In the genomic region with DNA sequence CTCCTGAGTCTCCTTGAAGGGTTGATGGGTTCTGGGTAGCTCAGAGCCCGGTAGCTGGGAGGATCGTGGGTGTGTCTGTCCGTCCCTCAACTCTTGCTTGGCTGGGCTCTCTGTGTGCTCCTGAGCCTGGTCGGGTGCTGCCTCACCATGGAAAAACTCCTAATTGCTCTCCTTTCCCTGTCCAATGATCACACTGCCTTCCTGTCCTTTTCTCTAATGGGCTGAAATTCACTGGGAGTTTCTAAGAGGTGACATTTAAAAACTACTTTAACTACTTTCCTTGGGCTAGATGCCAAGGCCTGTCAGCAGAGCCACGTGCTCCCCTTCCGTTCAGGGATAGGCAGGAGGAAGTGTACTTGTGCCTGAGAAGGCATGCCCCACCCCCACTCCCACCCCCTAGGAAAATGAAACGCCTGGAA, we compare ENCODE assay signal across 8 mouse cellular contexts. TPM values are rescaled to one million over a fixed set of nuclear protein-coding genes. Genes with fewer than 3 reads are reported as not detected.
DNase-seq lines count a peak whose midpoint lies in the region; TF ChIP-seq lines count a peak whose summit lies in the region.

No protein-coding gene starts in this region.

- no peaks in the 10 kb centered on the region for H3K36me3 ChIP-seq in ES-Bruce4 (ENCODE audit: control insufficient read depth, insufficient read depth, low read length, poor library complexity, severe bottlenecking)
- H3K36me3 ChIP-seq in heart, embryonic 10.5 days = no peaks in the 10 kb centered on the region

- peak overlapping the region; percentile 63 for H3K9ac ChIP-seq in ES-Bruce4 (ENCODE audit: low read depth, poor library complexity, severe bottlenecking)

- 0 out of 2 replicates have a peak, but pooled peaks have one; percentile 24 for TF ChIP-seq EP300 in ES-Bruce4 (IDR thresholded peaks at IDR 0.05; ENCODE audit: insufficient read depth, low read depth, low read length)

- H3K4me3 ChIP-seq in ES-Bruce4 (ENCODE audit: low read depth, low read length) = peak overlapping the region; percentile 8; the same call in 1 of the 2 replicates
- H3K4me3 ChIP-seq in heart, embryonic 10.5 days = 0 out of 2 replicates have a peak overlapping the region, but pooled peaks have one; percentile 74

- peaks cover 3% of the 10 kb centered on the region for H3K4me1 ChIP-seq in ES-Bruce4 (ENCODE audit: control insufficient read depth, insufficient read depth, low read length)
- H3K4me1 ChIP-seq in heart, embryonic 10.5 days = peaks cover 36% of the 10 kb centered on the region

- no peak for TF ChIP-seq CTCF in ES-Bruce4 (IDR thresholded peaks at IDR 0.05; ENCODE audit: low read depth, low read length)

- WGBS in heart, embryonic 10.5 days = 21% methylated on average over 7 of the region's 7 CpGs

- no peak for TF ChIP-seq POLR2A in ES-Bruce4 (IDR thresholded peaks at IDR 0.05; ENCODE audit: insufficient read depth, low read length)

- H3K27me3 ChIP-seq in ES-Bruce4 (ENCODE audit: control insufficient read depth, insufficient read depth, low read length, poor library complexity, severe bottlenecking) = no peaks in the 10 kb centered on the region
- peaks cover 29% of the 10 kb centered on the region for H3K27me3 ChIP-seq in heart, embryonic 10.5 days (ENCODE audit: insufficient read depth, poor library complexity, severe bottlenecking)

- H3K27ac ChIP-seq in ES-Bruce4 (ENCODE audit: insufficient read depth, low read length) = peak overlapping the region; percentile 68; the same call in 1 of the 2 replicates
- no peak overlapping the region for H3K27ac ChIP-seq in heart, embryonic 10.5 days

- DNase-seq in adrenal gland, postnatal 10 days = peak; percentile 86
- DNase-seq in heart, embryonic 10.5 days (ENCODE audit: low spot score) = no peak
- peak; percentile 70 to 77 for DNase-seq in kidney, adult 8-10 months
- peak; percentile 75 for DNase-seq in lung, postnatal 14 days
- no peak for DNase-seq in natural killer cell, adult 2 months (ENCODE audit: low spot score in 2 of 2)
- no peak for DNase-seq in cerebellum, postnatal 25 days
- no peak for DNase-seq in frontal cortex, postnatal 14 days (ENCODE audit: low spot score in 2 of 2)

- no peaks in the 10 kb centered on the region for H3K9me3 ChIP-seq in ES-Bruce4 (replicated peaks; ENCODE audit: control insufficient read depth, insufficient read depth, low read length, poor library complexity, severe bottlenecking)
- no peaks in the 10 kb centered on the region for H3K9me3 ChIP-seq in heart, embryonic 10.5 days

RNA-seq across cellular contexts. Expression of a gene that starts 10.9 kb away (rescaled TPM):
- polyA plus RNA-seq in ES-Bruce4 (2011; ENCODE audit: insufficient read depth, insufficient read length, low read depth, missing spikeins) = 13.4 and 14.6 TPM in 2 replicates
- 10 to 100 TPM in 1 of 2 experiments, 1 to 10 TPM in 1; 4.4 to 10.9 TPM for total RNA-seq in adrenal gland, postnatal 10 days (2021)
- polyA plus RNA-seq in heart, embryonic 10.5 days (2016; fragmentation: Nextera tagmentation; extraction: Ambion mirVana) = 3.9 and 4.8 TPM in 2 replicates

RNA-seq across cellular contexts. Expression of a gene that starts 20.3 kb away (rescaled TPM):
- polyA plus RNA-seq in ES-Bruce4 (2011; ENCODE audit: insufficient read depth, insufficient read length, low read depth, missing spikeins) = 11.3 and 11.5 TPM in 2 replicates
- 1 to 10 TPM; 3.5 to 4.6 TPM for total RNA-seq in adrenal gland, postnatal 10 days (2021)
- 1.8 and 2.4 TPM in 2 replicates for polyA plus RNA-seq in heart, embryonic 10.5 days (2016; fragmentation: Nextera tagmentation; extraction: Ambion mirVana)

Comparison
In these comparisons a context has a peak if more than half of its experiments do, and no peak if none do; other contexts are left out.
1. DNase-seq: peak in adrenal gland, postnatal 10 days (single experiment), kidney, adult 8-10 months (2 of 2) and lung, postnatal 14 days (single experiment); none in heart, embryonic 10.5 days (single experiment), natural killer cell, adult 2 months (0 of 2), cerebellum, postnatal 25 days (0 of 2) and frontal cortex, postnatal 14 days (0 of 2).